ENCODE assay signal across 8 mouse cellular contexts in genomic region chr11:99231049-99231816, GRCm38 (mm10). TPM values are rescaled to one million over a fixed set of nuclear protein-coding genes. Genes with fewer than 3 reads are reported as not detected.
A peak's percentile ranks its signal among the peaks of the same experiment; 100 is the strongest.
DNase-seq lines count a peak whose midpoint lies in the region; ATAC-seq and TF ChIP-seq lines count a peak whose summit lies in the region.

No protein-coding gene starts in this region.

- no peak for DNase-seq in heart, postnatal 36 days
- DNase-seq in ES-E14 (ENCODE audit: low read depth, low spot score) (no peak), MN1 (ENCODE audit: low spot score) (no peak)
- no peak for DNase-seq in hindbrain, embryonic 10.5 days (ENCODE audit: low spot score)
- DNase-seq in urinary bladder, postnatal 14 days (ENCODE audit: low spot score) = no peak
- DNase-seq in embryo, embryonic 11 days = no peak

- peak overlapping the region; percentile 100 for H3K9ac ChIP-seq in heart, embryonic 11.5 days (ENCODE audit: low read depth, low read length)
- H3K9ac ChIP-seq in ES-E14 (ENCODE audit: insufficient read depth, low read depth, low read length, poor library complexity, severe bottlenecking) = peak overlapping the region; percentile 99

- WGBS in heart, embryonic 11.5 days (ENCODE audit: insufficient replicate concordance) = 23% methylated on average over 15 of the region's 15 CpGs
- 32% methylated on average over 15 of the region's 15 CpGs for WGBS in hindbrain, embryonic 10.5 days

- in situ Hi-C loops in ES-E14 (cut with MboI; ENCODE audit: low sequenced_read_pairs in 2 of 2, unreplicated experiment in 2 of 2) = no loop called here

- H3K27me3 ChIP-seq in heart, embryonic 11.5 days (ENCODE audit: control insufficient read depth, insufficient read depth, low read length) = no peaks in the 10 kb centered on the region
- H3K27me3 ChIP-seq in hindbrain, embryonic 10.5 days (ENCODE audit: insufficient read depth, poor library complexity, severe bottlenecking) = no peaks in the 10 kb centered on the region

- peak overlapping the region; percentile 99 for H3K27ac ChIP-seq in heart, embryonic 11.5 days (ENCODE audit: low read depth, low read length)
- H3K27ac ChIP-seq in ES-E14 (ENCODE audit: insufficient read depth, low read depth, low read length, poor library complexity, severe bottlenecking) = peak overlapping the region; percentile 79; the same call in 1 of the 2 replicates
- H3K27ac ChIP-seq in hindbrain, embryonic 10.5 days = peak overlapping the region; percentile 100

- H3K36me3 ChIP-seq in heart, embryonic 11.5 days (ENCODE audit: control insufficient read depth, insufficient read depth, low read length) = no peaks in the 10 kb centered on the region; the same call in 1 of the 2 replicates
- peaks cover 1% of the 10 kb centered on the region; the same call in 1 of the 2 replicates for H3K36me3 ChIP-seq in ES-E14 (ENCODE audit: control insufficient read depth, insufficient read depth, low read length, poor library complexity, severe bottlenecking)
- H3K36me3 ChIP-seq in hindbrain, embryonic 10.5 days = peaks cover 19% of the 10 kb centered on the region

- H3K9me3 ChIP-seq in heart, embryonic 11.5 days (replicated peaks; ENCODE audit: control insufficient read depth, low read length) = no peaks in the 10 kb centered on the region
- no peaks in the 10 kb centered on the region for H3K9me3 ChIP-seq in ES-E14 (ENCODE audit: control insufficient read depth, insufficient read depth, low read depth, low read length)
- no peaks in the 10 kb centered on the region for H3K9me3 ChIP-seq in hindbrain, embryonic 10.5 days

- peak; percentile 25; the same call in 1 of the 2 replicates for ATAC-seq in heart, embryonic 11.5 days (replicated peaks; ENCODE audit: insufficient number of reproducible peaks, low FRiP score, low TSS enrichment)
- peak; percentile 4; the same call in 1 of the 2 replicates for ATAC-seq in megakaryocyte-erythroid progenitor cell, adult 5-6 weeks (replicated peaks; ENCODE audit: low FRiP score, low TSS enrichment, poor library complexity, severe bottlenecking)

- peak overlapping the region; percentile 89 for H3K4me2 ChIP-seq in heart, embryonic 11.5 days

- H3K4me1 ChIP-seq in heart, embryonic 11.5 days (ENCODE audit: control insufficient read depth, insufficient read depth, low read length) = peaks cover 10% of the 10 kb centered on the region
- no peaks in the 10 kb centered on the region; a peak in 1 of 4 replicates for H3K4me1 ChIP-seq in ES-E14 (ENCODE audit: control insufficient read depth in 2 of 2, insufficient read depth in 2 of 2, low read length in 2 of 2, poor library complexity in 1 of 2)
- peaks cover 25% of the 10 kb centered on the region for H3K4me1 ChIP-seq in hindbrain, embryonic 10.5 days (replicated peaks)

- peak overlapping the region; percentile 93 for H3K4me3 ChIP-seq in heart, embryonic 11.5 days (ENCODE audit: low read depth, low read length)
- H3K4me3 ChIP-seq in ES-E14 (ENCODE audit: insufficient read depth in 1 of 2, low read depth in 1 of 2, low read length in 2 of 2, poor library complexity in 1 of 2, severe bottlenecking in 1 of 2) = peak overlapping the region; percentile 82 to 89
- peak overlapping the region; percentile 97 for H3K4me3 ChIP-seq in hindbrain, embryonic 10.5 days

- intact Hi-C loops in heart, postnatal 36 days (cut with DNase I) = no loop called here

TF ChIP-seq in ES-E14, 5 proteins besides CTCF, POLR2A, EP300 and RAD21:
- TF ChIP-seq CHD2 (IDR thresholded peaks at IDR 0.05; ENCODE audit: low read depth, low read length) (no peak), ZC3H11A (IDR thresholded peaks at IDR 0.05; ENCODE audit: borderline replicate concordance, low read depth, low read length) (no peak), HCFC1 (IDR thresholded peaks at IDR 0.05; ENCODE audit: borderline replicate concordance, insufficient read depth, low read length) (no peak), ZNF384 (IDR thresholded peaks at IDR 0.05; ENCODE audit: low read depth, low read length) (no peak), MAFK (IDR thresholded peaks at IDR 0.05; ENCODE audit: insufficient read depth, low read depth, low read length) (no peak)

RNA-seq across cellular contexts. Expression of gene Smarce1, which starts 0.4 kb away (rescaled TPM):
- 125 and 130 TPM in 2 replicates for polyA plus RNA-seq in heart, embryonic 11.5 days (2014; fragmentation: Nextera tagmentation; extraction: Ambion mirVana)
- total RNA-seq in heart, postnatal 36 days (2021) = 10 to 100 TPM; 42.9 to 47.8 TPM
- 85.4 and 130 TPM in 2 replicates for total RNA-seq in ES-E14 (2012; rRNA removed)
- 289 and 317 TPM in 2 replicates for polyA plus RNA-seq in hindbrain, embryonic 10.5 days (2016; fragmentation: Nextera tagmentation; extraction: Ambion mirVana)
- 113 and 114 TPM in 2 replicates for total RNA-seq in megakaryocyte-erythroid progenitor cell, adult 5-6 weeks (2014; fragmentation: Nextera tagmentation)
- total RNA-seq in megakaryocyte-erythroid progenitor cell, adult 5-6 weeks (2017) = 223 and 323 TPM in 2 replicates

RNA-seq across cellular contexts. Expression of gene Krt222, which starts 12.7 kb away (rescaled TPM):
- polyA plus RNA-seq in heart, embryonic 11.5 days (2014; fragmentation: Nextera tagmentation; extraction: Ambion mirVana) = 1.2 TPM in 2 replicates
- total RNA-seq in heart, postnatal 36 days (2021) = 10 to 100 TPM; 25.6 to 33.4 TPM
- total RNA-seq in ES-E14 (2012; rRNA removed) = 0.11 and 0.22 TPM in 2 replicates
- 0.15 and 0.59 TPM in 2 replicates for polyA plus RNA-seq in hindbrain, embryonic 10.5 days (2016; fragmentation: Nextera tagmentation; extraction: Ambion mirVana)
- total RNA-seq in megakaryocyte-erythroid progenitor cell, adult 5-6 weeks (2014; fragmentation: Nextera tagmentation) = not detected in 2 replicates
- not detected in 2 replicates for total RNA-seq in megakaryocyte-erythroid progenitor cell, adult 5-6 weeks (2017)

RNA-seq across cellular contexts. Expression of gene Krt24, which starts 53.8 kb away (rescaled TPM):
- not detected in 2 replicates for polyA plus RNA-seq in heart, embryonic 11.5 days (2014; fragmentation: Nextera tagmentation; extraction: Ambion mirVana)
- total RNA-seq in heart, postnatal 36 days (2021) = not detected
- not detected in 2 replicates for total RNA-seq in ES-E14 (2012; rRNA removed)
- polyA plus RNA-seq in hindbrain, embryonic 10.5 days (2016; fragmentation: Nextera tagmentation; extraction: Ambion mirVana) = not detected in 2 replicates
- not detected in 2 replicates for total RNA-seq in megakaryocyte-erythroid progenitor cell, adult 5-6 weeks (2014; fragmentation: Nextera tagmentation)
- total RNA-seq in megakaryocyte-erythroid progenitor cell, adult 5-6 weeks (2017) = not detected in 2 replicates

Comparison
In these comparisons a context has a peak if more than half of its experiments do, and no peak if none do; other contexts are left out.
1. RNA of gene Krt222, which starts 12.7 kb away (total RNA-seq): 25.6 to 33.4 TPM in heart, postnatal 36 days; 0.11 to 0.22 TPM in ES-E14 and not detected in megakaryocyte-erythroid progenitor cell, adult 5-6 weeks; every median in the first group is over 10 times any median in the second.
2. Peak in every context shown above with its lines, with median percentiles within 50 percentile points of each other: H3K27ac ChIP-seq and H3K4me3 ChIP-seq.